Mouse (Mus musculus): ENCODE results near the gene Ap2b1.
A peak's percentile ranks its signal among the peaks of the same experiment; 100 is the strongest.
"Not testable (repeated sequence)": the region's sequence is repeated elsewhere in the genome, so short reads cannot be mapped to it uniquely, and the experiment has no call there.

Gene Ap2b1

DNA sequence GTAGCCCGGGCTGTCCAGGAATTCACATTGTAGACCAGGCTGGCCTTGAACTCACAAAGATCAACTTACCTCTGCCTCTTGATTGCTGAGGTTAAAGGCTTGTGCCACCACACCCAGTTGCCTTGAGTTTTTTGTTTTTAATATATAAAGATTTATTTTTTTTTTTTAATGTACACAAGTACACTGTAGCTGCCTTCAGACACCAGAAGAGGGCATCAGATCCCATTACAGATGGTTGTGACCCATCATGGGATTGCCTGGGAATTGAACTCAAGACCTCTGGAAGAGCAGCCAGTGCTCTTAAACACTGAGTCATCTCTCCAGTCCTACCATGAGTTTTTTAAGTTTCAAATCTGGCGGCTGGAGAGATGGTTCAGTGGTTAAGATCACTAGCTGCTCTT, 2.6 kb downstream of the Ap2b1 start:
- no peak for DNase-seq (ENCODE audit: low spot score)

DNA sequence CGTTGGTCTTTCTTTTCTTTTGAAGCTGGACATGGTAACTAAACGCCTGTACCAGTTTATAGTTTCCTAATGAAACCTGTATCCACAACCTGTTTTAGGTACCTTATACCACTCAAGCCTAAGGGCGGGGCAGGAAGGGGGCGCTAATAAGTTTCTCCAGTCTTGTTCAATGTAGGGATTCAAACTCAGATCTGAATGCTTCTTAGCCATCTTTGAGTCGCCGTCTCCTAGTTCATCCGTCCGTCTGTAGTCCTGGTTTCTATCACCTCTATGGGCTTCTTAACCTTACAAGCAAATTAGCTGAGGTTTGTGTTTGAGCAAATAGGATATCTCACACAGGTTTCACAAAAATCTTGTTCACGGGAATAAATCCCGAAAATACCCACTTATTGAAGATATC, 3.3 kb downstream of the Ap2b1 start:
- DNase-seq (ENCODE audit: low spot score) = no peak

DNA sequence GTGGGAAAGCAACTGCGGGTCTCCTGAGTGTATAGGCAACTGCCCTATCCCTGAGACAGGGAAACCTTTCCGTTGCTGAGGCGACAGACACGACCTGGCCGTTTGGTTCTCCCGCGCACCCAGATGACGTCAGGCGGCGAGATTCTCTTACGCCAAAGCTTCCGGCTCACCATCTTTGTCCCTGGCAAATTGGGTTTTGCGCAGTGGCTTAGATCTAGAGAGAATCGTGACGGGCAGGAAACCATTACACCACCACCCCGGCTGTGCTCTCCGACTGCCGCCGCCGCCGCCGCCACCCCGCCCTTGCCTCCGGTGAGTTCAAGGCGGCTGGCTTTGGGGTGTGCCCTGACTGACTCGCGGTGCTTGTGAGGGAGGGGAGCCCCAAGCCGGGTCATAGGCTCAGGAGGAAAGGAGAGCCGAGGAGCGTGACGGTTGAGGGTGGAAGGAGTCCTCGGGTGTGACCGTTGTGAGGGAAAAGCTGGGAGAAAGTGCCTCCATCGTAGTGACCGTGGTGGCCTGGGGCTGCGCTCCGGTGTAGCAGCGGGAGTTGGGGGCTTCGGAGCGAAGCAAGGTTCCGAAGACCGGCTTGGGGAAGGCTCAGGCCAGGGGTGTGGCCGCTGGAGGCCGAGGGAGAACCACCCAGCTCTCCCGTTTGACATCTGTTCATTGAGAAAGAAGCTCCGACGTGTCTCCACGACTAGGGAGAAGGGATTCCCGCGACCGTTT, 3.9 kb downstream of the Ap2b1 start, which contains the start of gene Pex12:
Gene Pex12, minus strand, starts transcription at position 61 of the 726 bp plus-strand sequence.
- DNase-seq (ENCODE audit: low spot score) = peak; percentile 79

DNA sequence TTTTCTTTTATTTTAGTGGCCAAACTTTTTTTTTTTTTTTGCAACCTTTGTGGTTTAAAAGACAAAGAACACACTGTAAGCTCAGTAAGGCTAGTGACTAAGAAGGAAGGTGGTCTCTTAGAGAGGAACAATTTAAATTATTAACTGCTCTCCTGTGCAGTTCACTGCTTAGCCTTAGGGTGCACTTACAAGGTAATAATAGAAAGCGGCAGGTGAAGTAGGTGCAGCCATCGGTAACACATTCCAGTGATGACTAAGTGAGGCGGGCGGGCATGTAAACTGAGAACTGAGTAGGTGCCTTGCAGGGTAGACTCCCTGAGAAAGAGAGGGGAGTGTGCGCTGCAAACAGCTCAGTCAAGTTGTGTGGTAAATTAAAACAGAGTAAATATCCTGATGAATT, 4.9 kb downstream of the Ap2b1 start:
- DNase-seq (ENCODE audit: low spot score) = no peak

GRCm38 (mm10) chr11:83304485-83304884, 5.7 kb downstream of the Ap2b1 start:
- DNase-seq (ENCODE audit: low spot score) = no peak

- DNase-seq (ENCODE audit: low spot score) = no peak
Measured at GRCm38 (mm10) chr11:83306700-83307253, 8.0 kb downstream of the Ap2b1 start.

DNA sequence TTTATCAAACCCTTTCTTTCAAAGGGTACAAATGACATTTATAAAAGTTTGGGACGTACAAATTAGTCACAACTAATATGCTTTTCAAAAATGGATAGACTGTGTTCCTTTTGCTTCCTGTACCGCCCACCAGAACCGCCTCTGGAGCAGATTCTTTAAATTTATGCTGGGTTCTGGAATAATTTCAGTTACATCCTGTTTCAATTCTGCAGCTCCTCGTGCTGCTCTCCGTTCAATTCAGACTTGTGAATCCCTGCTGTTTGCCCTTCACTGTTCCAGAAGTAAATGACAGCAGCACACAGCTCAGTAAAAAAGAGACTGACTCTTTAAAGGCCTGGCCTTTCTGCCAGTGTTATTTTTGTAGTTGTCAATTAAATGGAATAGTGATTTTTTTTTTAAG, 13.6 kb downstream of the Ap2b1 start:
- DNase-seq (ENCODE audit: low spot score) = no peak

GRCm38 (mm10) chr11:83319048-83319447, 20.2 kb downstream of the Ap2b1 start:
- DNase-seq (ENCODE audit: low spot score) = no peak

- DNase-seq (ENCODE audit: low spot score) = not testable (repeated sequence)
Measured at GRCm38 (mm10) chr11:83326692-83327091, 27.9 kb downstream of the Ap2b1 start.

GRCm38 (mm10) chr11:83327427-83327826, 28.6 kb downstream of the Ap2b1 start:
- DNase-seq (ENCODE audit: low spot score) = peak; percentile 44

GRCm38 (mm10) chr11:83335826-83336225, 37.0 kb downstream of the Ap2b1 start:
- no peak for DNase-seq (ENCODE audit: low spot score)

DNA sequence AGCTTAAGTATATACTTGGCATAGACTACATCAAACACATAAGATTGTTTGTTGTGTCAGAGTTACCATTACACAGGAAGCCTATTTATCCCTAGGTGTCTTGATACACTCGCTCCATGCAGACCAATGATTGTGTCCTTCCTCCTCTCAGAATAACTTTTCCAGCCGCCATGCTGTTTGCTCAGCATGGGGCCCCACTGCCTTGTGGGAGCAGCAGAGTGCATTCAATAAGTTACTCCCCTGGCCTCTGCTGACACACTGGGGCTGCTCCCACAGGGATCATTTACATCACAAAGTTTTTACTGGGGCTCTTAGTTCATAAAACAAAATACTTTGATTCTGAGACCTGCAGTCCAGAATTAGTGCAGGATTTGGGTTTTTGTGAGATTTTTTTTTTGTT, 40.9 kb downstream of the Ap2b1 start:
- DNase-seq (ENCODE audit: low spot score) = no peak

DNA sequence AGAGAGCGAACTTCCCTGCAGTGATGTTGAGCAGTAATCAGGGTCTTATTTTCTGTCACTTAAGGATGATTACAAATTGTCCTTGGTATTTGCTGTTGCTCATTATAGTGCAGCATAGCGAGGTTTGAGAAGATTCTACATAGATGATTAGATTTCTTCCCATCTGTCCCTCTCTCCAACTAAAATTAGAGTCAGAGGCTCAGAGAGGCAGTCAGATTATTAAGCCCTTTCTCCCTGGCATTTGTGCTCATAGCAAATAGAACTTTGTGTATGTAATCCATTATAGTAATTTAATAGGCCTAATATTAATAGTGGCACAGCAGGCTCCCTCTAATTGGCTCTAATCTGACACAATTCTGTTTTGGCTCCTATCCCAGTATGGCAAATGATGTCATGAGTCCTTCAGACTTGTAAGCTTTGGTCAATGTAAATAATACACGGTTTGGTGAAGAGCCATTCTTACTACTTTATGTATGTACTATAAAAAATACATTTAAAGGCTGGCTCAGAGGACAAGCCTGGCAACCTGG, 43.0 kb downstream of the Ap2b1 start:
- DNase-seq (ENCODE audit: low spot score) = no peak

DNA sequence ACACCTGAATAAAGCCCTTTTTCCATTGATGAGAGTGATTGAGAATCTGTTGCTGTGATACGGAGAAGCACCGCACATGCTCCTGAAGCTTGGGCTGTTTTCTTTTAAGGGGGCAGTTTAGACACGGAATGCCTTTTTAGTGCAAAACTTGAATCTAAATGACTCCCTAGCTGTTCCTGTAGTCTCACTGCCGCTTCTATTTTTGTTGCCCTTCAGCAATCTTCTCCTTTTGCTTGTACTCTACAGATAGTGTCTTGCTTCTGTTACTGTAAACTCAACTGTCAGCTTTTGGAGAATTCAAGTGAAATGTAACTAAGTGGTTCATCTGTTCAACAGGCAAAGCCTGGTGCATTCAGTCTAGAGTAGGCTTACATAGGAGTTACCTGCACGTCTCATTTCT, 56.6 kb downstream of the Ap2b1 start:
- DNase-seq (ENCODE audit: low spot score) = no peak

DNA sequence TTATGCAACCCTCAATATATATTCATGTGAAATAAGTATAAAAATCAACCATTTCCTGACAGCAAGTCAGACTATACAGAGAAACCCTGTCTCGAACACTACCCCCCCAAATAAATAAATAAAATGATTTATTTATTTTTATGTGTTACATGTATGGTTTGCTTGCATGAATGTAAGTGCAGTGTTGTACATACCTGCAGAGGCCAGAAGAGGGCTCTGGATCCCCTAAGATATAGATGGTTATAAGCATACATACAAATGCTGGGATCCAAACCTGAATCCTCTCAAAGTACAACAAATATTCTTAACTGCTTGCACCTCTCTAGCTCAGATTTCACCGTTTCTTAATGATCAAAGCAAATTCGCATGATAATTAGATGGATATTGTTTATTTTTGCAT, 58.6 kb downstream of the Ap2b1 start:
- DNase-seq (ENCODE audit: low spot score) = peak; percentile 42

DNA sequence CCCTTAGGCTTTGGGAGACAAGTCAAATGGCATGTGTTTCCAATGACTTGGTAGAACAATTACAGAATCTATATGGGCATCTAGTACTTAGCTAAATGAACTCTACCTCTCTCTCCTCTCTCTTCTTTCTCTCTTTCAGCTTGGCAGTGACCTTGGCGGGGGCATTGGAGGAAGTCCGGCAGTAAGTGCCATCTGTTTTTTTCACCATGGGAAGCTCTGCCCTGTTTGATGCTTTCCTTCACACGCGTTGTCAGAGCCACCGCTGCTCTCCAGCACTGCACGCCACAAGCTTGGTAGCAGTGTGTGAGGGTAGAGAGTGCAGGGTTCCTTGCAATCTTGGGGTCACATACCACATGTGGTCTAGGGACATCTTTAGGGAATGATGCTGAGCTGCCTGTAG, 65.8 kb downstream of the Ap2b1 start:
- no peak for DNase-seq (ENCODE audit: low spot score)

- no peak for DNase-seq (ENCODE audit: low spot score)
Measured at GRCm38 (mm10) chr11:83371267-83371666, 72.4 kb downstream of the Ap2b1 start.

- no peak for DNase-seq (ENCODE audit: low spot score)
Measured at GRCm38 (mm10) chr11:83379745-83380341, 81.0 kb downstream of the Ap2b1 start.

GRCm38 (mm10) chr11:83382876-83383531, 84.2 kb downstream of the Ap2b1 start:
- DNase-seq (ENCODE audit: low spot score) = no peak

GRCm38 (mm10) chr11:83383532-83383887, 84.7 kb downstream of the Ap2b1 start:
- no peak for DNase-seq (ENCODE audit: low spot score)

- no peak for DNase-seq (ENCODE audit: low spot score)
Measured at GRCm38 (mm10) chr11:83393062-83393461, 94.2 kb downstream of the Ap2b1 start.

DNA sequence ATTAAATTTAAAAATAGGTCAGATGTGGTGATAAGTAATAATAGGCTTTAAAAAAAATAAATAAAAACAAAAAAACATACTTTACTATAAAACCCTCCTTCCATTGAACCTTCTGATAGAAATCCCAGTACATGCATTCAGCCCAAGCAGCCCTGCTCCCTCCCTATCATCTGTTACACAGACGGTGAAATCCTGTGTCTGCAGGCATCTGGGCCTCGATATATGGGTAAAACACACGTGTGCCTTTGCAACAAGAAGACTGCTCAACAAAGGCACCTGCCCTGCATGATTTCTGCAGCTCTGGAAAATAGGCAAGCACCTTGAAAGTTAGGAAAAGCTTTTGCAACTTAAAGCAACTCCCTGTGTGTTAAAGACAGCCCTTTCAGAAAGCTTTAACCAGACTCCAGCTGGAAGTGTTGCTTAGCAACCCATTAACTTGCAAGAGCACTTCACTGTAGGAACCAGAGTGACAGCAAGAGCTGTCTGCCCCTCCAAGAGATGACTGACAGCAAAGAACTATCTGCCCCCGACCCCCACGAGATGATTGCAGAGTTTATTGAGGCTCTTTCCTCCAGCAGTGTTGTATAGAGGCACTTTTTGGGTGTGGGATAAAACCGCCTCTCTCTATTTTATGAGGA, 96.1 kb downstream of the Ap2b1 start:
- DNase-seq (ENCODE audit: low spot score) = no peak
